Comparison of ENCODE assay signal across 8 mouse cellular contexts in genomic region chr2:172248106-172248764, GRCm38 (mm10). TPM values are rescaled to one million over a fixed set of nuclear protein-coding genes. Genes with fewer than 3 reads are reported as not detected.
DNase-seq lines count a peak whose midpoint lies in the region; ATAC-seq and TF ChIP-seq lines count a peak whose summit lies in the region.

TSS of gene Mc3r (plus strand) at chr2:172248492.

- no peaks in the 10 kb centered on the region for H3K9me3 ChIP-seq in forebrain, embryonic 14.5 days (replicated peaks; ENCODE audit: control insufficient read depth, low read length)
- no peaks in the 10 kb centered on the region for H3K9me3 ChIP-seq in kidney, postnatal 0 days (replicated peaks; ENCODE audit: low read length)
- H3K9me3 ChIP-seq in liver, embryonic 15.5 days (replicated peaks) = no peaks in the 10 kb centered on the region

- DNase-seq in ovary, postnatal 36 days (ENCODE audit: low spot score) = peak; percentile 39
- DNase-seq in ovary, adult 18-20 months (ENCODE audit: low spot score) = no peak
- peak; percentile 9 for DNase-seq in cerebellum, adult 11 months
- peak; percentile 81 for DNase-seq in forebrain, embryonic 14.5 days (ENCODE audit: low spot score)
- peak; percentile 36 for DNase-seq in kidney, postnatal 0 days (ENCODE audit: low spot score)
- no peak for DNase-seq in natural killer cell, adult 2 months (ENCODE audit: low spot score in 2 of 2)

- no peak within 1 kb of the TSS for H3K9ac ChIP-seq in forebrain, embryonic 14.5 days (ENCODE audit: low read length)
- no peak within 1 kb of the TSS for H3K9ac ChIP-seq in kidney, postnatal 0 days (ENCODE audit: low read depth, low read length)
- no peak within 1 kb of the TSS for H3K9ac ChIP-seq in liver, embryonic 15.5 days

- no peak within 1 kb of the TSS for H3K27ac ChIP-seq in forebrain, embryonic 14.5 days (ENCODE audit: low read depth, low read length)
- no peak within 1 kb of the TSS for H3K27ac ChIP-seq in kidney, postnatal 0 days
- no peak within 1 kb of the TSS for H3K27ac ChIP-seq in liver, embryonic 15.5 days (replicated peaks)
- H3K27ac ChIP-seq in olfactory bulb, adult 2 months (ENCODE audit: insufficient read depth, low read depth, low read length) = no peak within 1 kb of the TSS

- H3K36me3 ChIP-seq in forebrain, embryonic 14.5 days (ENCODE audit: control insufficient read depth, insufficient read depth, low read length) = no peaks in the 10 kb centered on the region
- H3K36me3 ChIP-seq in kidney, postnatal 0 days (ENCODE audit: insufficient read depth, low read length) = no peaks in the 10 kb centered on the region
- no peaks in the 10 kb centered on the region for H3K36me3 ChIP-seq in liver, embryonic 15.5 days (replicated peaks)

- TF ChIP-seq POLR2A in olfactory bulb, adult 2 months (IDR thresholded peaks at IDR 0.05; ENCODE audit: insufficient read depth, low read depth, low read length) = no peak

- H3K4me1 ChIP-seq in forebrain, embryonic 14.5 days (ENCODE audit: control insufficient read depth, insufficient read depth, low read length) = no peaks in the 10 kb centered on the region
- no peaks in the 10 kb centered on the region for H3K4me1 ChIP-seq in kidney, postnatal 0 days (replicated peaks; ENCODE audit: insufficient read depth, low read length)
- H3K4me1 ChIP-seq in liver, embryonic 15.5 days (replicated peaks) = no peaks in the 10 kb centered on the region
- H3K4me1 ChIP-seq in olfactory bulb, adult 2 months (ENCODE audit: control insufficient read depth, insufficient read depth, low read length) = 0 out of 2 replicates have a peak, but pooled peaks cover 5% of the 10 kb centered on the region

- H3K4me3 ChIP-seq in forebrain, embryonic 14.5 days (ENCODE audit: low read depth, low read length) = no peak within 1 kb of the TSS
- H3K4me3 ChIP-seq in kidney, postnatal 0 days (replicated peaks; ENCODE audit: low read depth, low read length) = no peak within 1 kb of the TSS
- H3K4me3 ChIP-seq in liver, embryonic 15.5 days (replicated peaks) = no peak within 1 kb of the TSS
- no peak within 1 kb of the TSS for H3K4me3 ChIP-seq in olfactory bulb, adult 2 months (ENCODE audit: insufficient read depth, low read depth, low read length)

- peak within 1 kb of the TSS; percentile 23 for H3K4me2 ChIP-seq in forebrain, embryonic 14.5 days (ENCODE audit: low read length)
- no peak within 1 kb of the TSS for H3K4me2 ChIP-seq in kidney, postnatal 0 days (ENCODE audit: low read length)
- no peak within 1 kb of the TSS for H3K4me2 ChIP-seq in liver, embryonic 15.5 days

- peaks cover 8% of the 10 kb centered on the region for H3K27me3 ChIP-seq in forebrain, embryonic 14.5 days (replicated peaks; ENCODE audit: control insufficient read depth, insufficient read depth, low read length)
- 0 out of 2 replicates have a peak, but pooled peaks cover 4% of the 10 kb centered on the region for H3K27me3 ChIP-seq in kidney, postnatal 0 days (ENCODE audit: insufficient read depth, low read length)
- peaks cover 81% of the 10 kb centered on the region for H3K27me3 ChIP-seq in liver, embryonic 15.5 days

- TF ChIP-seq CTCF in kidney, postnatal 0 days (IDR thresholded peaks at IDR 0.05; ENCODE audit: low read depth) = peak; percentile 54
- peak; percentile 73; the same call in 1 of the 2 replicates for TF ChIP-seq CTCF in olfactory bulb, adult 2 months (IDR thresholded peaks at IDR 0.05; ENCODE audit: insufficient read depth, low read depth, low read length)

- ATAC-seq in forebrain, embryonic 14.5 days = peak; percentile 69
- no peak for ATAC-seq in kidney, postnatal 0 days (replicated peaks; ENCODE audit: low FRiP score, low read depth)
- peak; percentile 69 for ATAC-seq in liver, embryonic 15.5 days (ENCODE audit: insufficient read depth)

- 8% methylated on average over 22 of the region's 22 CpGs for WGBS in forebrain, embryonic 14.5 days
- 7% methylated on average over 22 of the region's 22 CpGs for WGBS in kidney, postnatal 0 days
- WGBS in liver, embryonic 15.5 days (ENCODE audit: insufficient replicate concordance) = 10% methylated on average over 22 of the region's 22 CpGs
- 6% methylated on average over 22 of the region's 22 CpGs for WGBS in olfactory bulb, adult 2 months

RNA-seq across cellular contexts. Expression of gene Mc3r, which starts in this region (rescaled TPM):
- 0.07 and 0.55 TPM in 2 replicates for polyA plus RNA-seq in forebrain, embryonic 14.5 days (2014; fragmentation: Nextera tagmentation; extraction: Ambion mirVana)
- polyA plus RNA-seq in kidney, postnatal 0 days (2015; fragmentation: Nextera tagmentation; extraction: Ambion mirVana) = not detected in 2 replicates
- 0.05 and 0.06 TPM in 2 replicates for polyA plus RNA-seq in liver, embryonic 15.5 days (2015; fragmentation: Nextera tagmentation; extraction: Ambion mirVana)
- not detected in 2 replicates for polyA plus RNA-seq in olfactory bulb, adult 2 months (2012; ENCODE audit: insufficient read depth, insufficient read length, low replicate concordance, missing spikeins)

Comparison
In these comparisons a context has a peak if more than half of its experiments do, and no peak if none do; other contexts are left out.
1. DNase-seq: peak in ovary, postnatal 36 days (single experiment) and cerebellum, adult 11 months (single experiment); none in ovary, adult 18-20 months (single experiment) and natural killer cell, adult 2 months (0 of 2).
2. Peak in DNase-seq, ATAC-seq and H3K4me2 ChIP-seq in forebrain, embryonic 14.5 days; RNA of the gene not detected or under 1 TPM.
3. Peak in DNase-seq in kidney, postnatal 0 days; RNA of the gene not detected or under 1 TPM.
4. Peak in ATAC-seq in liver, embryonic 15.5 days; RNA of the gene not detected or under 1 TPM.